Mouse (Mus musculus) bone marrow macrophage, adult 2 months (primary cell): ENCODE measurements around the gene Tgm2.

Experiments used
- CTCF ChIP-seq: IDR thresholded peaks from 2 replicates; pipeline ENCODE4 v1.5.1; 2012; ENCODE audit warnings: low read depth, mild to moderate bottlenecking, low read length, moderate library complexity
- POLR2A ChIP-seq: IDR thresholded peaks from 2 replicates; pipeline ENCODE4 v1.6.1; 2012; ENCODE audit warnings: mild to moderate bottlenecking, low read depth, low read length, borderline replicate concordance

- TF ChIP-seq CTCF (no peak), POLR2A (no peak)
Measured at GRCm38 (mm10) chr2:158105605-158106004, 40.6 kb downstream of the Tgm2 start.
